Mouse (Mus musculus): ENCODE measurements around the gene Vrk3. TPM values are rescaled to one million over a fixed set of nuclear protein-coding genes. Genes with fewer than 3 reads are reported as not detected.

Gene Vrk3
- polyA plus RNA-seq, 1 experiment from 2014 or later: 45.3 TPM

- ATAC-seq (replicated peaks; ENCODE audit: low FRiP score, low read depth) (no peak), DNase-seq (ENCODE audit: low spot score) (peak; percentile 16)
- peak overlapping the region; percentile 81 for H3K4me2 ChIP-seq (ENCODE audit: low read length)
- H3K4me3 ChIP-seq (replicated peaks; ENCODE audit: low read depth, low read length): peak overlapping the region; percentile 2; the same call in 1 of the 2 replicates
- no peaks in the 10 kb centered on the region for H3K27me3 ChIP-seq (ENCODE audit: insufficient read depth, low read length)
- 0 out of 2 replicates have a peak overlapping the region, but pooled peaks have one; percentile 10 for H3K27ac ChIP-seq
- H3K36me3 ChIP-seq (ENCODE audit: insufficient read depth, low read length): no peaks in the 10 kb centered on the region
- WGBS: 29% methylated on average over 6 of the region's 6 CpGs
- peak overlapping the region; percentile 38; the same call in 1 of the 2 replicates for H3K9ac ChIP-seq (ENCODE audit: low read depth, low read length)
- peaks cover 23% of the 10 kb centered on the region for H3K4me1 ChIP-seq (replicated peaks; ENCODE audit: insufficient read depth, low read length)
- TF ChIP-seq CTCF (IDR thresholded peaks at IDR 0.05; ENCODE audit: low read depth): no peak
- H3K9me3 ChIP-seq (replicated peaks; ENCODE audit: low read length): no peaks in the 10 kb centered on the region
These were observed 70.6 kb downstream of the Vrk3 start for GRCm38 (mm10) chr7:44818751-44819235.

- ATAC-seq (replicated peaks; ENCODE audit: low FRiP score, low read depth) (no peak), DNase-seq (ENCODE audit: low spot score) (no peak)
- H3K27me3 ChIP-seq (ENCODE audit: insufficient read depth, low read length): no peaks in the 10 kb centered on the region
- H3K9me3 ChIP-seq (replicated peaks; ENCODE audit: low read length): no peaks in the 10 kb centered on the region
- no peak overlapping the region; the same call in 1 of the 2 replicates for H3K4me3 ChIP-seq (replicated peaks; ENCODE audit: low read depth, low read length)
- H3K27ac ChIP-seq: 0 out of 2 replicates have a peak overlapping the region, but pooled peaks have one; percentile 10
- peak overlapping the region; percentile 38; the same call in 1 of the 2 replicates for H3K9ac ChIP-seq (ENCODE audit: low read depth, low read length)
- peak overlapping the region; percentile 81 for H3K4me2 ChIP-seq (ENCODE audit: low read length)
- TF ChIP-seq CTCF (IDR thresholded peaks at IDR 0.05; ENCODE audit: low read depth): no peak
- 86% methylated on average over 2 of the region's 2 CpGs for WGBS
- H3K36me3 ChIP-seq (ENCODE audit: insufficient read depth, low read length): no peaks in the 10 kb centered on the region
- H3K4me1 ChIP-seq (replicated peaks; ENCODE audit: insufficient read depth, low read length): peaks cover 23% of the 10 kb centered on the region
These were observed 71.2 kb downstream of the Vrk3 start for GRCm38 (mm10) chr7:44819391-44819790.

DNA sequence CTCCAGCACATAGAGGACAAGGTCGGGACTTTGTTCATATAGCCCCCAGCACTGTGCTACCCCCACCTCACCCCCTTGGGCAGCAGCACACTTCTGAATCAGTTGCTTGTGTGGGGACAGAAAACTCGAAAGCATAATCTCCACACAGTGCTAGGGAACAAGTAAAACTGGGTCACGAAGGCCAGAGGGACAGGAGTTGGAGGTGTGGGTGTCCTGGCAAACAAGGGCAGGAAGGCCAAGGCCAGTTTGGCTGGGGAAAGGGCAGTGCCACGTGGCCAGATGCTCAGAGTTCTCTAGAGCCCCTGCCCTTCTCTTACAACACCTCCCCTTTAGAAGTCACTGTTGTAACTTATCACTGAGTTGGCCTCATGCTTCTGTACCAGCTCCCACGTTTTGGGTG, 71.7 kb downstream of the Vrk3 start:
- no peak for TF ChIP-seq CTCF (IDR thresholded peaks at IDR 0.05; ENCODE audit: low read depth)
- no peak for DNase-seq (ENCODE audit: low spot score)
- Histone ChIP-seq H3K4me1 (replicated peaks; ENCODE audit: insufficient read depth, low read length) (peaks cover 23% of the 10 kb centered on the region), H3K9ac (ENCODE audit: low read depth, low read length) (0 out of 2 replicates have a peak overlapping the region, but pooled peaks have one; percentile 38), H3K9me3 (replicated peaks; ENCODE audit: low read length) (no peaks in the 10 kb centered on the region), H3K27ac (no peak overlapping the region), H3K36me3 (ENCODE audit: insufficient read depth, low read length) (no peaks in the 10 kb centered on the region), H3K4me3 (replicated peaks; ENCODE audit: low read depth, low read length) (no peak overlapping the region), H3K27me3 (ENCODE audit: insufficient read depth, low read length) (no peaks in the 10 kb centered on the region), H3K4me2 (ENCODE audit: low read length) (no peak overlapping the region)
- 42% methylated on average over 5 of the region's 5 CpGs for WGBS
- ATAC-seq (replicated peaks; ENCODE audit: low FRiP score, low read depth): no peak

DNA sequence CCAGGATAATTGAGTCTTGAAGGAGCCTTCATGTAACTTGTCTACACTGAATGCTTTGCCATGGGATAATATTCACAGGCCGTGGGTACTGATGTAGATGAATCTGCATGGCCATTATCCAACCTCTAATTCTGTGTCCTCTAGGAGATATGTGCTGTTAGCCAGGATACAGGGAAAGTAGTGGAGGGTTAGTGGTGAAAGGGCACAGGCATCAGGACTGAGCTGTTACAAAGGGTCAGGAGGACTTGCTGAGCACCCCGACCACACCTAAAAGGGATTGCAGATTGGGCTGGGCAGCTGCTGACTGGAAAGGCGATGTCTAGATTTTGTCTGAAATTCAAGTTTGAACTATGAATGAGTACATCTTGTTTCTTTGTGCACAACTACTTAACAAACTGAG, 72.3 kb downstream of the Vrk3 start:
- Histone ChIP-seq H3K9me3 (replicated peaks; ENCODE audit: low read length) (no peaks in the 10 kb centered on the region), H3K4me1 (replicated peaks; ENCODE audit: insufficient read depth, low read length) (peaks cover 23% of the 10 kb centered on the region), H3K27me3 (ENCODE audit: insufficient read depth, low read length) (no peaks in the 10 kb centered on the region), H3K4me3 (replicated peaks; ENCODE audit: low read depth, low read length) (no peak overlapping the region), H3K4me2 (ENCODE audit: low read length) (no peak overlapping the region), H3K9ac (ENCODE audit: low read depth, low read length) (no peak overlapping the region), H3K27ac (no peak overlapping the region), H3K36me3 (ENCODE audit: insufficient read depth, low read length) (no peaks in the 10 kb centered on the region)
- 81% methylated on average over 3 of the region's 3 CpGs for WGBS
- no peak for DNase-seq (ENCODE audit: low spot score)
- no peak for ATAC-seq (replicated peaks; ENCODE audit: low FRiP score, low read depth)
- TF ChIP-seq CTCF (IDR thresholded peaks at IDR 0.05; ENCODE audit: low read depth): no peak

DNA sequence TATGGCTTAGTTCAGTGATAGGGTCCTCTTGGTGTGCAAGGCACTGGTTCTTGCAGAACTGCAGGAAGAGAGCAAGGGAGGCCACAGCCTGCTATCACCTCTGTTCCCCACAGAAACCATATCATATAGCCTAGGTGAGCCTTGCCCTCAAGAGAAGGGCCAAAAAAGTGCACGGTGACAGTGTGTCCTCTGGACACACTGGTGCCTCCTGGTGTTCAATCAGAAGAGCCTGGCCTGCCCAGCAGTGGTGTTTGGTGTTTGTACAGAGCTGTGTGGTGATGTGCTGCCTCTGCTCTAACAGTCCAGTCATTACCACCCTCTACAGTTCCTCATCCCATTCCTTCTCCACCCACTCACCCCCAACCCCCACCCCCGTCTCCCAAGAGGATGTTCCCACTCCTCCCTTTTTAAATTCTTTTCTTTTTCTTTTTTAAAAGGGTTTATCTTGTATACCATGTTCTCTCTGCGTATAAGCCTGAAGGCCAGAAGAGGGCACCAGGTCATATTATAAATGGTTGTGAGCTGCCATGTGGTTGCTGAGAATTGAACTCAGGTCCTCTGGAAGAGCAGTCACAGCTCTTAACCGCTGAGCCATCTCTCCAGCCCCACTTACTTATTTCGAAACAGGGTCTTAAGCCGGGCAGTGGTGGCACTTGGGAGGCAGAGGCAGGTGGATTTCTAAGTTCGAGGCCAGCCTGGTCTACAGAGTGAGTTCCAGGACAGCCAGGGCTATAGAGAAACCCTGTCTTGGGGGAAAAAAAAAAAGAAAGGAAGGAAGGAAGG, 73.6 kb downstream of the Vrk3 start:
- WGBS: 80% methylated on average over 7 of the region's 7 CpGs

DNA sequence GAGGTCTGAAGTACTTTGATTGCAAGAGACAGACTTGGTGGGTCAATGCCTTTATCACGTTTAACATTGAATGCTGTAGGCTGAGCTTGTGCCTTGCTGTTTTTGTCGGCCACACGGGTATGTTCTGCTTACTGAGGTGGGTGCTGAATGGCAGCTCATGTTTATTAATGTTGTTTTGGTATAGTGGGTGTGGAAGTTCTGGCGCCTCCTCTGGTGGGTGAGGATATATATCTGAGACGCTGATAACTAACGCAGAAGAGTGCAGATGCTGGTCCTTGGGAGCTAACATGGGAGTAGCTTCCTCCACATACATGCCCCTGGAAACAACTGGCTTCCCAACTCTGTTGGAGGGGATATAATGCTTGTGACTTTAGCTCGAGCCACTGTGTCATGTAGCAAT, 75.2 kb downstream of the Vrk3 start:
- H3K36me3 ChIP-seq (ENCODE audit: insufficient read depth, low read length): peaks cover under 1% of the 10 kb centered on the region; the same call in 1 of the 2 replicates
- TF ChIP-seq CTCF (IDR thresholded peaks at IDR 0.05; ENCODE audit: low read depth): peak; percentile 52
- H3K27ac ChIP-seq: no peak overlapping the region
- H3K9ac ChIP-seq (ENCODE audit: low read depth, low read length): no peak overlapping the region
- H3K4me1 ChIP-seq (replicated peaks; ENCODE audit: insufficient read depth, low read length): peaks cover 12% of the 10 kb centered on the region; the same call in 1 of the 2 replicates
- DNase-seq (ENCODE audit: low spot score): peak; percentile 31
- 44% methylated on average over 7 of the region's 7 CpGs for WGBS
- no peak for ATAC-seq (replicated peaks; ENCODE audit: low FRiP score, low read depth)
- no peaks in the 10 kb centered on the region for H3K9me3 ChIP-seq (replicated peaks; ENCODE audit: low read length)
- no peak overlapping the region for H3K4me2 ChIP-seq (ENCODE audit: low read length)
- H3K27me3 ChIP-seq (ENCODE audit: insufficient read depth, low read length): no peaks in the 10 kb centered on the region
- no peak overlapping the region for H3K4me3 ChIP-seq (replicated peaks; ENCODE audit: low read depth, low read length)

More for the DNA sequence above, 73.6 kb downstream of the Vrk3 start:
- no peaks in the 10 kb centered on the region for H3K27me3 ChIP-seq (ENCODE audit: insufficient read depth, low read length)
- H3K9me3 ChIP-seq (replicated peaks; ENCODE audit: low read length): no peaks in the 10 kb centered on the region
- H3K27ac ChIP-seq: no peak overlapping the region
- TF ChIP-seq CTCF (IDR thresholded peaks at IDR 0.05; ENCODE audit: low read depth): peak; percentile 14; the same call in 1 of the 2 replicates
- H3K4me2 ChIP-seq (ENCODE audit: low read length): no peak overlapping the region
- ATAC-seq (replicated peaks; ENCODE audit: low FRiP score, low read depth) (no peak), DNase-seq (ENCODE audit: low spot score) (no peak)
- H3K36me3 ChIP-seq (ENCODE audit: insufficient read depth, low read length): no peaks in the 10 kb centered on the region
- H3K4me3 ChIP-seq (replicated peaks; ENCODE audit: low read depth, low read length): no peak overlapping the region
- H3K9ac ChIP-seq (ENCODE audit: low read depth, low read length): no peak overlapping the region
- peaks cover 23% of the 10 kb centered on the region for H3K4me1 ChIP-seq (replicated peaks; ENCODE audit: insufficient read depth, low read length)
